Mouse (Mus musculus): Measurements from ENCODE around the gene Clcn7. TPM values are rescaled to one million over a fixed set of nuclear protein-coding genes. Genes with fewer than 3 reads are reported as not detected.

Gene Clcn7
- 22.1 and 22.5 TPM in 2 replicates for polyA plus RNA-seq (2015; fragmentation: Nextera tagmentation; extraction: Ambion mirVana)

DNA sequence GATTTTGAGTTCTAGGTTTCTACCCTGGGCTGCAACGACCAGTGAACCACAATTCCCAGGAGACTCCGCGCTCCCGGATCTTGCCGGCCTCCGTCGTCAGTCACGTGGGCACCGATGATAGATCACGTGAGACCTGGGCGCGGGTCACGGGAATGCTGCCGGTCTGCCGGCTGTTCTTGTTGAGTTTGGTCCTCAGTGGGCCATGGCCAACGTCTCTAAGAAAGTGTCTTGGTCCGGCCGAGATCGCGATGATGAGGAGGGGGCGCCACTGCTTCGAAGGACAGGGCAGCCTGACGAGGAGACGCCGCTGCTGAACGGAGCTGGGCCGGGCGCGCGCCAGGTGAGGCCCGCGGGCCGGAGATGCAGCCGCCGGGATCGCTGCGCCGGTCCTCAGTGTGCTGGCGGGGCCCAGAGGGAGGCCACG lies at the start of gene Clcn7:
TSS of gene Clcn7 (plus strand) at position 117 of the 424 bp plus-strand sequence.
- H3K4me3 ChIP-seq (ENCODE audit: low read length) = peak within 1 kb of the TSS; percentile 85
- H3K9me3 ChIP-seq (ENCODE audit: control insufficient read depth, low read length) = no peaks in the 10 kb centered on the region
- peak; percentile 95 for ATAC-seq (ENCODE audit: low read depth)
- H3K9ac ChIP-seq (ENCODE audit: low read length) = peak within 1 kb of the TSS; percentile 80
- peaks cover 11% of the 10 kb centered on the region for H3K4me1 ChIP-seq (replicated peaks; ENCODE audit: control insufficient read depth, insufficient read depth, low read length)
- no peaks in the 10 kb centered on the region for H3K27me3 ChIP-seq (ENCODE audit: control insufficient read depth, insufficient read depth, low read depth, low read length)
- no peaks in the 10 kb centered on the region for H3K36me3 ChIP-seq (ENCODE audit: control insufficient read depth, insufficient read depth, low read length)
- under 1% methylated on average over 40 of the region's 40 CpGs for WGBS
- H3K4me2 ChIP-seq (ENCODE audit: low read depth, low read length) = peak within 1 kb of the TSS; percentile 88
- H3K27ac ChIP-seq (ENCODE audit: low read length) = no peak within 1 kb of the TSS

DNA sequence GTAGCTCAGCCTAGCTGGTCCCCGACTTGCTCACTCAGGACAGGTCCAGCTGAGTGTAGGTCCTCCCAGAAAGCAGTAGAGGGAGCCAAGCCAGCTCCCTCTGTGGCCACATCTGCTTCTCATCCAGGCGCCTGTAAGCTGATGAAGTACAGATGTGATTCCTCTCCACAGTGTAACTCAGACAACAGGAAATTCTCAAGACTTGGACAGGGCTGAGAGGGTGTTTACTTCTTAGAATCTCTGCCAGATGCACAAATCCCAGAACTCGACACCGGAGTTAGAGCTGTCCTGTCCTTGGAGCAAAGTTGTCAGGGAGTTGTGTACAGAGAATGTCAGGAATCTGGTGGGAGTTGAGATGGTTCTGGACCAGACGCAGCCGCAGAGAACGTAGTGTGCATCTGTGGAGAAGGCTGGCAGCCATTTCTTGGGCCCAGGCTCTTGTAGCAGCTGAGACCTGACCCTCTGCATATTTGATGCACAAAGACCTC lies 49.7 kb upstream of the Clcn7 start, which contains the start of gene Tmem204:
TSS of gene Tmem204 (minus strand) at position 148 of the 488 bp plus-strand sequence.
- H3K9me3 ChIP-seq (ENCODE audit: control insufficient read depth, low read length) = no peaks in the 10 kb centered on the region
- peak; percentile 77 for ATAC-seq (ENCODE audit: low read depth)
- no peaks in the 10 kb centered on the region for H3K27me3 ChIP-seq (ENCODE audit: control insufficient read depth, insufficient read depth, low read depth, low read length)
- no peaks in the 10 kb centered on the region for H3K36me3 ChIP-seq (ENCODE audit: control insufficient read depth, insufficient read depth, low read length)
- WGBS = 20% methylated on average over 7 of the region's 7 CpGs
- H3K27ac ChIP-seq (ENCODE audit: low read length) = peak within 1 kb of the TSS; percentile 94
- peak within 1 kb of the TSS; percentile 0; the same call in 1 of the 2 replicates for H3K9ac ChIP-seq (ENCODE audit: low read length)
- H3K4me1 ChIP-seq (replicated peaks; ENCODE audit: control insufficient read depth, insufficient read depth, low read length) = peaks cover 25% of the 10 kb centered on the region
- peak within 1 kb of the TSS; percentile 13 for H3K4me2 ChIP-seq (ENCODE audit: low read depth, low read length)
- no peak within 1 kb of the TSS for H3K4me3 ChIP-seq (ENCODE audit: low read length)

DNA sequence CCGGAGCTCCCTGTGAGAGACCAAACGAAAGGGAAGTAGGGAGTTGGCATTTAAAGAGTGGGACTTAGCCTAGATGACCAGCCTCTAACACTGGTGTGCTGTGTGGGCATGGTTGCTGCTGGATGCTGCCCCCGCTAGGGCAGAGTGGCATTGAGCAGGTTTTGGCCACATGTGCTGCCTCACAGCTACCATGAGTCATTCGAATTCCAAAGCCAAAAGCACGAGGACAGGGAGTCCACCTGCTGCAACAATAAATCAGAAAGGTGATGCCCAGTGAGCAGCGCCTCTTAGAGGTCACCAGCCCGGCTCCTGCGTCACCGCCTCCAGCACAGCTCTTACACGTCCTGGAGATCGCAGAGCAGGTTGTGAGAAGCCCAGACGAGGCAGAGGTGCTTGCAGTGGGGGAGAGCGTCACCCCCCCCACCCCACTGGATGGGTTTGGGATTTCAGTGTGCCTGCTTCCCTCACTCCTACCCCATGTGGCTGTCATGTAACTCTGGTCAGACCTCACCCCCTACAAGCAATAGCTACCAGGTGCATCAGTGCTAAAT lies 48.3 kb upstream of the Clcn7 start:
- no peak for ATAC-seq (ENCODE audit: low read depth)
- no peaks in the 10 kb centered on the region for H3K36me3 ChIP-seq (ENCODE audit: control insufficient read depth, insufficient read depth, low read length)
- no peaks in the 10 kb centered on the region for H3K27me3 ChIP-seq (ENCODE audit: control insufficient read depth, insufficient read depth, low read depth, low read length)
- no peak overlapping the region for H3K9ac ChIP-seq (ENCODE audit: low read length)
- peaks cover 25% of the 10 kb centered on the region for H3K4me1 ChIP-seq (replicated peaks; ENCODE audit: control insufficient read depth, insufficient read depth, low read length)
- H3K4me3 ChIP-seq (ENCODE audit: low read length) = no peak overlapping the region
- H3K9me3 ChIP-seq (ENCODE audit: control insufficient read depth, low read length) = no peaks in the 10 kb centered on the region
- peak overlapping the region; percentile 94 for H3K27ac ChIP-seq (ENCODE audit: low read length)
- WGBS = 71% methylated on average over 13 of the region's 13 CpGs
- no peak overlapping the region for H3K4me2 ChIP-seq (ENCODE audit: low read depth, low read length)

DNA sequence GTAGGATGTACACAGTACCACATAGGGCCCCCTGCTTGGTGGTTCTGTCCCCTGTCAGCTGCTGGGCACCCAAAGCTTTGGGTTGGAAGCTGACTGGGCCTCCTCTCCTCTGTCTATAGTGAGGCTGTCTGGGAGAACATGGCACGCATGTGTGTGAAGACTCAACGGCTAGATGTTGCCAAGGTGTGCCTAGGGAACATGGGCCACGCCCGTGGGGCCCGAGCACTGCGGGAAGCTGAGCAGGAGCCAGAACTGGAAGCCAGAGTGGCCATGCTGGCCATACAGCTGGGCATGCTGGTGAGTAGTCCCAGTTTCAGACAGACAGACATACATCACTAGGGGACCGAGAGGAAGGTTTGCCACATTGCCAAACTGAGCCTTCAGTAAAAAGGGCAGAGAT lies 46.5 kb upstream of the Clcn7 start:
- 89% methylated on average over 7 of the region's 7 CpGs for WGBS

GRCm38 (mm10) chr17:25089158-25089557 lies 44.0 kb upstream of the Clcn7 start:
- H3K4me3 ChIP-seq (ENCODE audit: low read length) = no peak overlapping the region
- H3K9ac ChIP-seq (ENCODE audit: low read length) = no peak overlapping the region
- H3K9me3 ChIP-seq (ENCODE audit: control insufficient read depth, low read length) = no peaks in the 10 kb centered on the region
- H3K4me1 ChIP-seq (replicated peaks; ENCODE audit: control insufficient read depth, insufficient read depth, low read length) = peaks cover 7% of the 10 kb centered on the region
- 89% methylated on average over 10 of the region's 10 CpGs for WGBS
- no peaks in the 10 kb centered on the region for H3K36me3 ChIP-seq (ENCODE audit: control insufficient read depth, insufficient read depth, low read length)
- no peak overlapping the region for H3K4me2 ChIP-seq (ENCODE audit: low read depth, low read length)
- H3K27me3 ChIP-seq (ENCODE audit: control insufficient read depth, insufficient read depth, low read depth, low read length) = no peaks in the 10 kb centered on the region
- H3K27ac ChIP-seq (ENCODE audit: low read length) = no peak overlapping the region
- no peak for ATAC-seq (ENCODE audit: low read depth)

More for the DNA sequence above, 46.5 kb upstream of the Clcn7 start:
- H3K27ac ChIP-seq (ENCODE audit: low read length) = no peak overlapping the region
- no peak for ATAC-seq (ENCODE audit: low read depth)
- no peaks in the 10 kb centered on the region for H3K27me3 ChIP-seq (ENCODE audit: control insufficient read depth, insufficient read depth, low read depth, low read length)
- H3K4me1 ChIP-seq (replicated peaks; ENCODE audit: control insufficient read depth, insufficient read depth, low read length) = peaks cover 20% of the 10 kb centered on the region
- no peaks in the 10 kb centered on the region for H3K9me3 ChIP-seq (ENCODE audit: control insufficient read depth, low read length)
- H3K9ac ChIP-seq (ENCODE audit: low read length) = no peak overlapping the region
- H3K36me3 ChIP-seq (ENCODE audit: control insufficient read depth, insufficient read depth, low read length) = no peaks in the 10 kb centered on the region
- no peak overlapping the region for H3K4me2 ChIP-seq (ENCODE audit: low read depth, low read length)
- H3K4me3 ChIP-seq (ENCODE audit: low read length) = no peak overlapping the region

DNA sequence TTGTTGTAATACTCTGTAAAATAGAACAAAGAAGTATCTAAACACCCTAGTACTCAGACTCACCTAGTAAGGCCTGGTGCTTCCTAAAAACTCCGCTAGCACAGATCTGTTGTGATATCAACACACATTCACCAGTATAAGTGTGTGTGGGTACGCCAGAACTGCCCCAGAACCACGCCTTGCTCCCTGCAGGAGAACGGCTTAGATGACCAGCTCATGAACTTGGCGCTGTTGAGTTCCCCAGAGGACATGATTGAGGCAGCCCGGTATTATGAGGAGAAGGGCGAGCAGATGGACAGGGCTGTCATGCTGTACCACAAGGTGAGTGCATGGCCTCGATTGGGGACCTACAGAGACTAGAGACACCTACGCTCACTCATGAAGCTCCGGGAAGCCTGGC lies 42.7 kb upstream of the Clcn7 start:
- Histone ChIP-seq H3K4me1 (replicated peaks; ENCODE audit: control insufficient read depth, insufficient read depth, low read length) (no peaks in the 10 kb centered on the region), H3K9me3 (ENCODE audit: control insufficient read depth, low read length) (no peaks in the 10 kb centered on the region), H3K27me3 (ENCODE audit: control insufficient read depth, insufficient read depth, low read depth, low read length) (no peaks in the 10 kb centered on the region), H3K4me2 (ENCODE audit: low read depth, low read length) (no peak overlapping the region), H3K9ac (ENCODE audit: low read length) (no peak overlapping the region), H3K36me3 (ENCODE audit: control insufficient read depth, insufficient read depth, low read length) (no peaks in the 10 kb centered on the region), H3K4me3 (ENCODE audit: low read length) (no peak overlapping the region), H3K27ac (ENCODE audit: low read length) (no peak overlapping the region)
- no peak for ATAC-seq (ENCODE audit: low read depth)
- WGBS = 86% methylated on average over 10 of the region's 10 CpGs

DNA sequence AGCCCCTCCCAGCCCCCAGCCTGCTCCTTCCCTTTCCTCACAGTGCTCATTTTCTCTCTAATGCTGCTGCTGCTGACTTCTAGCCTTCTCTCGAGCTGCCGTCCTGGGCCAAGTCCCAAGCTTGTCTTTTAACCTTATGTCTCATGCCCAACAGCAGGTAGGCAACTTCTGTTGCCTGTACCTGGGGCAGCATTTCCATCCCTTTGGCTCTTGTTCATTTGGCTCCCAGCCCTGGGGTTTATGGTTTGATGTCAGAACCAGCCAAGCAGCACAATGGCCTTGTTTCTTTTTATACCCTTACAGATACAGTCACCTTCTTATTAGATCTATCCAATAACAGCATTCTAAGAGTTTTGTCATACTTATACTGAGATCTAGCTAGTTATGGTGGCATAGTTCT lies 37.0 kb upstream of the Clcn7 start:
- Histone ChIP-seq H3K4me1 (replicated peaks; ENCODE audit: control insufficient read depth, insufficient read depth, low read length) (no peaks in the 10 kb centered on the region), H3K9ac (ENCODE audit: low read length) (no peak overlapping the region), H3K4me2 (ENCODE audit: low read depth, low read length) (no peak overlapping the region), H3K36me3 (ENCODE audit: control insufficient read depth, insufficient read depth, low read length) (peaks cover 16% of the 10 kb centered on the region), H3K9me3 (ENCODE audit: control insufficient read depth, low read length) (no peaks in the 10 kb centered on the region), H3K27ac (ENCODE audit: low read length) (no peak overlapping the region), H3K4me3 (ENCODE audit: low read length) (no peak overlapping the region), H3K27me3 (ENCODE audit: control insufficient read depth, insufficient read depth, low read depth, low read length) (no peaks in the 10 kb centered on the region)
- WGBS = 78% methylated on average over 2 of the region's 2 CpGs
- no peak for ATAC-seq (ENCODE audit: low read depth)

GRCm38 (mm10) chr17:25100052-25100451 lies 33.1 kb upstream of the Clcn7 start:
- Histone ChIP-seq H3K27ac (ENCODE audit: low read length) (no peak overlapping the region), H3K36me3 (ENCODE audit: control insufficient read depth, insufficient read depth, low read length) (peaks cover 44% of the 10 kb centered on the region)
- WGBS = 87% methylated on average over 6 of the region's 6 CpGs

GRCm38 (mm10) chr17:25101338-25101737 lies 31.9 kb upstream of the Clcn7 start:
- ATAC-seq (ENCODE audit: low read depth) = no peak
- Histone ChIP-seq H3K27ac (ENCODE audit: low read length) (no peak overlapping the region), H3K36me3 (ENCODE audit: control insufficient read depth, insufficient read depth, low read length) (peaks cover 52% of the 10 kb centered on the region), H3K4me1 (replicated peaks; ENCODE audit: control insufficient read depth, insufficient read depth, low read length) (no peaks in the 10 kb centered on the region), H3K27me3 (ENCODE audit: control insufficient read depth, insufficient read depth, low read depth, low read length) (no peaks in the 10 kb centered on the region), H3K4me2 (ENCODE audit: low read depth, low read length) (no peak overlapping the region), H3K4me3 (ENCODE audit: low read length) (no peak overlapping the region), H3K9me3 (ENCODE audit: control insufficient read depth, low read length) (no peaks in the 10 kb centered on the region), H3K9ac (ENCODE audit: low read length) (no peak overlapping the region)
- 90% methylated on average over 11 of the region's 11 CpGs for WGBS

More at GRCm38 (mm10) chr17:25100052-25100451, 33.1 kb upstream of the Clcn7 start:
- H3K27me3 ChIP-seq (ENCODE audit: control insufficient read depth, insufficient read depth, low read depth, low read length) = no peaks in the 10 kb centered on the region
- no peak for ATAC-seq (ENCODE audit: low read depth)
- no peak overlapping the region for H3K4me2 ChIP-seq (ENCODE audit: low read depth, low read length)
- no peaks in the 10 kb centered on the region for H3K4me1 ChIP-seq (replicated peaks; ENCODE audit: control insufficient read depth, insufficient read depth, low read length)
- no peak overlapping the region for H3K4me3 ChIP-seq (ENCODE audit: low read length)
- no peaks in the 10 kb centered on the region for H3K9me3 ChIP-seq (ENCODE audit: control insufficient read depth, low read length)
- H3K9ac ChIP-seq (ENCODE audit: low read length) = no peak overlapping the region
